Mouse (Mus musculus): ENCODE measurements around the gene Mapk7. TPM values are rescaled to one million over a fixed set of nuclear protein-coding genes. Genes with fewer than 3 reads are reported as not detected.
A peak's percentile ranks its signal among the peaks of the same experiment; 100 is the strongest.

Mapk7 gene
- polyA plus RNA-seq, 1 experiment, result 16.6 TPM

DNA sequence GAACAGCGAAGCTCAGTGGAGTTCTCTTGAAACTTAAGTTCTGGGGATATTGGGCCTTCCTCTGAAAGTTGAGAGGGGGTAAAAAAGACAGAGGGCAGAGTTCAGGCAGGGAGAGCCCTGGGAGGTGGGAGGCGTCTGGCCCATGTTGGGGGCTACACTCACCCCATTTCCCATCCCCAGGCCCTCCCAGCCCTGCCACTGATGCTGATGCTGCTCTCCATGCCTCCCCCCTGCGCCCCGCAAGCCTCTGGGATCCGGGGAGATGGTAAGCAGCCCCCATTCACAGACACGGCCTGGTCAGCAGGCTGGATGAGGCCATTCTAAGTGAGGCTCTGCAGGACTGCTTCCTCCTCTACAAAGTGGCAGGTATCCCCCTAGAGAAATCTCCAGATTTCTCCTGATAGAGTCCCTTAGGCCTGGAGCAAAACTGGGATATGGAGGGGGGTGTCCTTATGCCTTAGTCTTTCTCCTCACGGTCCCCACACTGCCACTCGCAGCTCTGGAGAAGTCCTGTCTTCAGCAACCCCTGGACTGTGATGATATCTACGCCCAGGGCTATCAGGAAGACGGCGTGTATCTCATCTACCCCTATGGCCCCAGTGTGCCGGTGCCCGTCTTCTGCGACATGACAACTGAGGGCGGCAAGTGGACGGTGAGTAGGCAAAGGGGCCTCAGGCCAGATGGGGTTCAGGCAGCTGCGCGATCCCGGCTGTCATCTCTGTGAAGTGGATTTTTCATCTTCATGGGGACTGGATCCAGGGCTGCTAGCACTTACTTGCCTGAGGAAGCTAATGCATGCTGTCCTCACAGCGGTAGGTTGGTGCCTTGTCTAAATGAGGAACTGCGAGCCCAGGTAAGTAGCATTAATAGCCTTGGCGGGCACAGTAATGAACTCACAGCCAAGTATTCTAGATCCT, 8.4 kb downstream of the Mapk7 start:
- TF ChIP-seq POLR2A (IDR thresholded peaks at IDR 0.05; ENCODE audit: low read depth, low read length) (no peak), CTCF (IDR thresholded peaks at IDR 0.05; ENCODE audit: extremely low read depth, insufficient read length, insufficient replicate concordance, low read depth, low read length) (no peak)
- no peaks in the 10 kb centered on the region for H3K27me3 ChIP-seq (ENCODE audit: control insufficient read depth, insufficient read depth, low read length)
- peaks cover 21% of the 10 kb centered on the region for H3K36me3 ChIP-seq (ENCODE audit: control insufficient read depth, insufficient read depth, low read length)
- H3K27ac ChIP-seq (ENCODE audit: insufficient read depth, low read depth, low read length), result no peak overlapping the region; the same call in 1 of the 2 replicates
- 76% methylated on average over 22 of the region's 22 CpGs for WGBS
- no peaks in the 10 kb centered on the region for H3K4me1 ChIP-seq (ENCODE audit: control insufficient read depth, insufficient read depth, insufficient read length, low read length)
- H3K4me3 ChIP-seq (ENCODE audit: low read depth, low read length), result peak overlapping the region; percentile 2; the same call in 1 of the 2 replicates

- Histone ChIP-seq H3K27me3 (ENCODE audit: control insufficient read depth, insufficient read depth, low read length) (no peaks in the 10 kb centered on the region), H3K36me3 (ENCODE audit: control insufficient read depth, insufficient read depth, low read length) (peaks cover 13% of the 10 kb centered on the region), H3K4me3 (ENCODE audit: low read depth, low read length) (peak within 1 kb of the TSS; percentile 2; the same call in 1 of the 2 replicates), H3K27ac (ENCODE audit: insufficient read depth, low read depth, low read length) (peak within 1 kb of the TSS; percentile 29), H3K4me1 (ENCODE audit: control insufficient read depth, insufficient read depth, insufficient read length, low read length) (no peaks in the 10 kb centered on the region)
- no peak for TF ChIP-seq POLR2A (IDR thresholded peaks at IDR 0.05; ENCODE audit: low read depth, low read length)
- 53% methylated on average over 20 of the region's 20 CpGs for WGBS
Measured at GRCm38 (mm10) chr11:61484613-61485540, 9.3 kb downstream of the Mapk7 start, which contains the start of gene Mfap4. Gene Mfap4 (plus strand): TSS chr11:61485431.

- 49% methylated on average over 10 of the region's 10 CpGs for WGBS
Measured at GRCm38 (mm10) chr11:61484256-61484612, 10.0 kb downstream of the Mapk7 start.

GRCm38 (mm10) chr11:61483226-61483845, 10.9 kb downstream of the Mapk7 start:
- TF ChIP-seq CTCF (IDR thresholded peaks at IDR 0.05; ENCODE audit: extremely low read depth, insufficient read length, insufficient replicate concordance, low read depth, low read length) (no peak), POLR2A (IDR thresholded peaks at IDR 0.05; ENCODE audit: low read depth, low read length) (no peak)
- H3K27me3 ChIP-seq (ENCODE audit: control insufficient read depth, insufficient read depth, low read length), result no peaks in the 10 kb centered on the region
- WGBS, result 87% methylated on average over 13 of the region's 13 CpGs

More at GRCm38 (mm10) chr11:61484256-61484612, 10.0 kb downstream of the Mapk7 start:
- Histone ChIP-seq H3K4me3 (ENCODE audit: low read depth, low read length) (no peak overlapping the region), H3K36me3 (ENCODE audit: control insufficient read depth, insufficient read depth, low read length) (peaks cover 9% of the 10 kb centered on the region), H3K4me1 (ENCODE audit: control insufficient read depth, insufficient read depth, insufficient read length, low read length) (no peaks in the 10 kb centered on the region), H3K27ac (ENCODE audit: insufficient read depth, low read depth, low read length) (no peak overlapping the region), H3K27me3 (ENCODE audit: control insufficient read depth, insufficient read depth, low read length) (no peaks in the 10 kb centered on the region)
- TF ChIP-seq POLR2A (IDR thresholded peaks at IDR 0.05; ENCODE audit: low read depth, low read length) (no peak), CTCF (IDR thresholded peaks at IDR 0.05; ENCODE audit: extremely low read depth, insufficient read length, insufficient replicate concordance, low read depth, low read length) (no peak)

DNA sequence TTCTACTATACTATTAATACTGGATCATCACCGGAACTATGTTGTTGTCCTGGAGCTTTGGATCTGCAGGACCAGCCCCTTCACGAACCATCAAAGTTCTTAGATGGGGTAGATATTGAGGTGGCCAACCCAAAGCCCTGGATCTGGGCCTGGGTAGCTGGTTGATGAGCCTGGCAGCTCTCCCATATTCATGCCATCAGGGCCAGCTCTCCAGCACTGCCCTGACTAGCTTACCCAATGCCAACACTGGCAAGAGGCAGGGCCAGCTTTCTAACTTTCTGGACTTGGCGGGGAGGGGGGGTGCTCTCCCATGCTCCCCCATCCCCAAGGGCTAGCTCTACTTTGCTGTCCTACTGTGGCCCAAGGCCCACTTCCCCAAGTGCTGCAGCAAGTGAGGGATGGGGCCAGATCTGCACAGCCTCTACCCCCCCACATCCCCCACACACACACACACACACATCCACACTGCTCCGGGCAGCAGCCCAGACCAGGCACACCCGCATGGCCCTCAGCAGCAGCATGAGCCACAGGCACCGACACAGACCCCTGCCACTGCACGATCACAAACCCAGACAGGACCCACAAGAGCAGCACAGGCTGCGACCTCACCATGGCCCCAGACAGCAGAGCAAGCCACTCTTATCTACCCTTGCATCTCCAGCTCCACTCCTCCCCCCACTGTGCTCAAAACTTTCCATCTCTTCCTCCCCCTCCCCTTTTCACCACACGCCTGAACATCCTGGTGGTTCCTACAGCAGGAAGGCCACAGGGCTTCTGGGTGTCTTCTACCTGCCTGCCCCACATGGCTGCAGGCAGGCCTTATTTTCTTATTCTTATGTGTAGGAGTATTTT, 12.7 kb downstream of the Mapk7 start:
- 62% methylated on average over 9 of the region's 9 CpGs for WGBS
- no peaks in the 10 kb centered on the region for H3K27me3 ChIP-seq (ENCODE audit: control insufficient read depth, insufficient read depth, low read length)
- TF ChIP-seq POLR2A (IDR thresholded peaks at IDR 0.05; ENCODE audit: low read depth, low read length) (no peak), CTCF (IDR thresholded peaks at IDR 0.05; ENCODE audit: extremely low read depth, insufficient read length, insufficient replicate concordance, low read depth, low read length) (no peak)

More at GRCm38 (mm10) chr11:61483226-61483845, 10.9 kb downstream of the Mapk7 start:
- H3K36me3 ChIP-seq (ENCODE audit: control insufficient read depth, insufficient read depth, low read length), result peaks cover 2% of the 10 kb centered on the region; the same call in 1 of the 2 replicates
- no peak overlapping the region for H3K4me3 ChIP-seq (ENCODE audit: low read depth, low read length)
- no peaks in the 10 kb centered on the region for H3K4me1 ChIP-seq (ENCODE audit: control insufficient read depth, insufficient read depth, insufficient read length, low read length)
- no peak overlapping the region for H3K27ac ChIP-seq (ENCODE audit: insufficient read depth, low read depth, low read length)

GRCm38 (mm10) chr11:61478788-61479187, 15.4 kb downstream of the Mapk7 start:
- Histone ChIP-seq H3K4me3 (ENCODE audit: low read depth, low read length) (no peak overlapping the region), H3K27ac (ENCODE audit: insufficient read depth, low read depth, low read length) (no peak overlapping the region), H3K4me1 (ENCODE audit: control insufficient read depth, insufficient read depth, insufficient read length, low read length) (no peaks in the 10 kb centered on the region), H3K27me3 (ENCODE audit: control insufficient read depth, insufficient read depth, low read length) (0 out of 2 replicates have a peak, but pooled peaks cover 2% of the 10 kb centered on the region), H3K36me3 (ENCODE audit: control insufficient read depth, insufficient read depth, low read length) (no peaks in the 10 kb centered on the region)
- TF ChIP-seq CTCF (IDR thresholded peaks at IDR 0.05; ENCODE audit: extremely low read depth, insufficient read length, insufficient replicate concordance, low read depth, low read length) (no peak), POLR2A (IDR thresholded peaks at IDR 0.05; ENCODE audit: low read depth, low read length) (no peak)
- WGBS, result 85% methylated on average over 4 of the region's 4 CpGs

More for the DNA sequence above, 12.7 kb downstream of the Mapk7 start:
- H3K4me1 ChIP-seq (ENCODE audit: control insufficient read depth, insufficient read depth, insufficient read length, low read length), result no peaks in the 10 kb centered on the region
- H3K36me3 ChIP-seq (ENCODE audit: control insufficient read depth, insufficient read depth, low read length), result no peaks in the 10 kb centered on the region
- H3K4me3 ChIP-seq (ENCODE audit: low read depth, low read length), result no peak overlapping the region
- H3K27ac ChIP-seq (ENCODE audit: insufficient read depth, low read depth, low read length), result no peak overlapping the region

Measured in small intestine, adult 2 months (tissue).